Mouse (Mus musculus): Measurements from ENCODE around the gene Gpr33.

The Gpr33 gene

DNA sequence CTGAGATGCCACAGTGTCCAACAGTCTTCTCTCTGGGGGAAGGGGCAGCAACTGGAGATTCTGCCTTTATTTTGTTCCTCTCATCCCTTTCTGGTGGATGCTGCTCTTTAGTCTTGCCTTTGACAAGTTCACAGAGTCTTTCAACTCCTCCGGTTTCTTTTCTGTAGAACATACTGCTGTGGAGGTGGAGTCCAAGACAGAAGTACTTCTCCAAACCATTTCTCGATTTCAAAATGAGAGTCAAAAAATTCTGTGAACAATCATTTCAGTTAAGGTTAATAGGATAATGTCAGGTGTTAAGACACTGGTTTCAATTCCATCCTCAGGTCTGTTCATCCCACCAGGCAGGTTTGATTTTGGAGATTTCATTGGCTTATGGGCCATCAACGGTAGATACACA lies at the start of gene Gpr33:
Gene Gpr33 (minus strand): TSS at position 101 of the 400 bp plus-strand sequence.
- DNase-seq, result no peak

DNA sequence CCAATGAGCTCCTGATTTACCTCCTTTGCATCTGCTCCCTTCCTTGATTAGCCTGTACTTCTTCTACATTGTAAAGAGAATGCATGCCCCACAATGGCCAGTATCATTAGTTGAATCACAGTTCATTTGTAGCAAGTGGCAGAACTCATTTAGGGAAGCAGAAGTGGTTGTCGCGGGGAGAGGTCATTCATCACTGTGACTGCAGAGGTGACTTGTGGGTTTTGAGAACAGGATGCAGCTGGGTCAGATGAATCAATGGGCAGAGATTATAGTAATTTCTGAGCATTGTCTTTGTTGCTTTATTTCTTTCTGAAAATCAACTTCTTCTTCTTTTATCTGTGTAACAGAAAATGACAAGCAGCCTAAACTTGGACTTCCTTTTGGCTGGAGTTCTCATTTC lies 21.5 kb upstream of the Gpr33 start:
- DNase-seq, result no peak

DNA sequence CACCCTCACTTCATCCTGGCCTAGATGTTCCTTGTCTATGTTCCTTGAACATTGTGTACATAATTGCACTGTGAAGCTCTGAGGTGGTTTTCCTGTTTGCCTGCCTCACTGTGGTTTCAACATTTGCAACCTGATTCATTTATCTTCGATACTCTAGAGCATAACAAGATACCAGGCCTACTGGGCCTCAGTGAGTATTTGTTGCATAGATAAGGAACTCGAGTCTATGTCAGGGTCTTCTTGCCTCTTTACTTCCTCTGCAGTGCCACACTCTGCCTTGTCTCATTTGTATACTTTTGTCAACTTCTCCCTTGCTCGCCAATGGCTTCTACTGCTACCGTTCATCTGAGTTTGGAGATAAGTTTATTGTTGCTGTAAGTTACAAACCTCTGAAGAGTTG lies 18.5 kb upstream of the Gpr33 start:
- DNase-seq, result no peak

DNA sequence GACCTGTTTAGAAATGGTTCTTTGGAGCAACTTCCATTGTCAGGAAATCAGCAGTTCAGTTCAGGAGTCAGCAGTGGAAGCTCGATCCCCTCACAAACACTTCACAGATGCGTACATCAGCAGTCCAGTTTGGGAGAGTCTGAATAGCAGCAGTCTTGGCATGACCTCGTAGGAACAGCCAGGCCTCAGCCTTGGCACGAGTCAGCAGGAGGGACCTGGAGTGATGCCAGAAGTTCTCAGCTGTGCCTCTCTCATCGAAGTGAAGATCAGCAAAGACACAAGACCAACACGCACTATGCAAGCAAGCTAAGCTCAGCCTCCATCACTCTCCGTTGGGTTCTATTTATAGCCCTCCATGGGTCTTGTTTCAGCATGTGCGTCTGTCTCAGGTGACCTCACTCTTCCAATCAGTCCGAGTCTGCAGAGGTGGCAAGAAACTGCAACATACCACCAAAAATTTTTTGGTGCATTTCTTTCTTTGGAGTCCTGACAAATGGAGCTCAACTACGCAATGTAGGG lies 15.0 kb upstream of the Gpr33 start:
- DNase-seq, result no peak

DNA sequence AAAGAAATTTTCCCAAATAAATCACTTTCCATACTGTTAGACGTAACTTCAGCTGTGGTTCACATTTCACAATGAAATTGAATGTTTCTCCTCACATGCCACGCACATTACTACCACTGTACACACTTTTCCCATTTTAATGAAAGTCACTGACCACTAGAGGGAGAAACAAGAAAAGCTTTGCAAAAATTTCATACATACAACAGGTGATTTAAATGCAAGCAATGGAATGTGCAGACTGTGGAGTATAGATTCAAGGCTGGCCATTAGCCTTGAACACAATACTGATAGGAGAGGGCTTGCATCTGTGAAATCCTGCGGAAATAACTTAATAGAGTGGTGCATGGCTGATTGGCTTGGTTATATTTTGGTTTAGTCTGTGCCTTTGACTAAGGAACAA lies 10.5 kb upstream of the Gpr33 start:
- DNase-seq, result no peak

DNA sequence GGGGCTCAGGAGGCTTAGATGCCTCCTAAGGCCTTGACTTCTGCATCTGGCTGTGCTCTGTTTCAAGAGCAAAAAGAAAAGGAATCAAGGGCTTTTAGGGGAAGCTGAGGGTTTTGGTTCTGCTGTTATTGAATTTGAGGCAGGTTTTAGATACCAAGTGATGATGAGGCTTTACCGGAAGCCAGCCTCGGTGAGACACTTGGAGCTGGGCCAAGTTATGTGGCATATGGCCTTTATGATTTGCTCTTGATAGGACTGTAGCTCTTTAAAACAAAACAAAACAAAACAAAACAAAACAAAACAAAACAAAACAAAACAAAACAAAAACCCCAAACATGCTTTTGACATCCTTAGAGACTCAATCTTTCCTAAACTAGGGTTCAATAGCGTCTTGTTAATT lies 7.1 kb upstream of the Gpr33 start:
- DNase-seq, result no peak

DNA sequence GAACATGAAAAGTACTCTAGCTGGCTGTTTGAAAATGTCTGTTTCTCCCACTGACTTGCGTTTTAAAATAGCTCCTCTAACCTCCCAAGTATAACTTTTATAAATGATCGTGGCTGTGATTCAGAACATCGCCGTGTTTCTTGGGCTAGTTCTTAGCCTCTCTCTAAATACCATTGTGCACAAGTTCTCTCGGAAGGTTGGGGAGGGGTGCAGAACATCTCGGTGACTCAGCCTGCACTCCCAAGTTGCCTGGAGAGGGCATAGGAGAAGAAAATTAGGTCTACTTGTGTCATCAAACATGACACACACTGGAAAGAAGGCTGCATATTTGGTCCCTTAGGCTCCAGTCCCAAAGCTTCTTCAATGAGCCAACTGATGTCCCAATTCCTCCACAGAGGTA lies 4.4 kb upstream of the Gpr33 start:
- no peak for DNase-seq

DNA sequence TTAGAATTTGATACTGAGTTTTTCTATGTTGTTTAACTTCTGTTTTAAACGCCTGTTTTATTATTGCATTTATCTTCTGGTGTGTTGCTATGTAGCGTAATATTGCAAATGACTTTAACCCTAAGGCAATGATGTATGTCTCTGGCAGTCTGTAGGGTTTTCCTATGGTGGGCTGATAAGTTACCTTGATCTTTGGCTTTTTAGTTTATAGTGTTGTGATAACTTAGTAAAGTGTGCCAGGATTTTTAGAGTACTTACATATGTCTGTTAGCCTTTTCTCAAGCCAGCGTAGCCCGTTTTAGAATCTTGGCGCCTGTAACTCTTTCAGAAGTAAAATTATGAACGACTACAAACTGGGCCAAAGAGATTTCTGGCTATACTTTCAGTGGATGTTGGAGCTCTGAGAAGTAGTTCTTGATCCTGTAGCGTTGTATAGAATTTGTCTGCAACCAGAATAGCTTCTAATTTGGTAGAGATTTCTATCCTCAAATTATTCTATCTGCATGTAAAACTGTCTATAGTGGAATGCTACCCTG lies 13.3 kb downstream of the Gpr33 start:
- DNase-seq, result no peak

DNA sequence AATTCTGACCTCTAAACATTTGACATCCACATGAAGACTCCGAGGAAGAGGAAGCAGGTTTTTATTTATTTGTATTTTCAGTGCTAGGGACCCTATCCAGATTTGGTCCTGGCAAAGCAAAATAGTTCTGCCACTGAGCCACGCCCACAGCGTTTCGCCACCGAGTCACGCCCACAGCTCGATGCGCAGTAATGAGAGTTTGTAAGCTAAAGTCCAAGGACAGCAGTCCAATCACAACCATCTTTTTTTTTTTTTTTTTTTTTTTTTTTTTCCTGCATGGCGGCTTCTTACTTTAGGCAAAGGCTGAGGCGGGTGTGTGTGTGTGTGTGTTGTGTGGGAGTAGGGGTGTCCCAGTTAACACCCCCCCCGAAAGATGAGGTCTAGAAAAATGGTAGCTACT lies 13.8 kb downstream of the Gpr33 start:
- no peak for DNase-seq

DNA sequence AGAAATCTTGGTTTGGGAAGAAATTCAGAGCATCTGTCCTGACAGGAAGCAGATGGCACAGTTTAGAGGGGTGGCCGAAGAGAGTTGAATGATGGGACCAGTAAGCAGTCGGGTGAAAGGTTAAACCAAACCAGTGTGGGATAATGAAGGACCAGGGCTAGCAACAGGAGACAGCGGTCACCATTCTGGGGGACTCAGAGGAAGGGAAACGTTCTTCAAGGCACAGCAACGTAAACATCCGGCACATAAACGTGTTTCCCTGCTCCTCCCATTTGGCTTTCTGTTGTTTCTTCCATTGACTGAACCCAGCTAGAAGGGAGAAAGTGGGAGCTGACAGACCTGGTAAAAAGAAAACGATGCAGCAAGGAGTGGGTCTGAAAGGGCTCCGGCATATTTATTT lies 14.6 kb downstream of the Gpr33 start:
- no peak for DNase-seq

DNA sequence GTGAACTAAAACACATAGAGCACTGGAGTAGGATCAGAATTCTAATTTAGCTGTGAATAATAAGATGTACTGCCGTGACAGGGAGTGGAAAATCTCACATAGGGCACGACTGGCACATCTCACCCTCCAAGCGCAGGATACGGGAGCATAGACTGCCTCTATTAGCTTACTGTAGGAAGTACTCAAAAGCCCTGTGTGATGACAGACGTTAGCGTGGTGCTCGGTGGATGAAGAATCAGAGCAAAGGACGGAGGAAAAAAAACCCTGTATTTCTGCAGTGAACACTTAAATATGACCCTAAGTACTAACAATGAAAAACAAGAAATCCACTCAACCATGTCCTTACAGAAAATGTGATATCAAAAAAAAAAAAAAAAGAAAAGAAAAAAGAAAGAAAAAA lies 15.7 kb downstream of the Gpr33 start:
- DNase-seq, result no peak

DNA sequence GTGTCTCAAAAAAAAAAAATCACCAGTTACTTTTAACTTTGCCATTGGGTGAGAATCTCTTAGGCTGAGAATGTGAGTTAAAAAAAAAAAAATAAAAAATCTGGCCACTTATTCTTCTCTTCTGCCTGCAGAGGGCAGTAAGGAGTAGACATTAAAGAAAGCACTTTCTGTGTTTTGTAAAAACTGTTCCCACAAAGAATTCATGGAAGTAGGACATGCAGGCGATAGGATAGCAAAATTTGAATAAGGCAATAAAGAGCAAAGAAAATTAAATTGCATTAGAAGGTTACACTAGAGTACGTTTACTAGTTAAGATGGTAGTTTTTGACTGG lies 17.3 kb downstream of the Gpr33 start:
- no peak for DNase-seq

DNA sequence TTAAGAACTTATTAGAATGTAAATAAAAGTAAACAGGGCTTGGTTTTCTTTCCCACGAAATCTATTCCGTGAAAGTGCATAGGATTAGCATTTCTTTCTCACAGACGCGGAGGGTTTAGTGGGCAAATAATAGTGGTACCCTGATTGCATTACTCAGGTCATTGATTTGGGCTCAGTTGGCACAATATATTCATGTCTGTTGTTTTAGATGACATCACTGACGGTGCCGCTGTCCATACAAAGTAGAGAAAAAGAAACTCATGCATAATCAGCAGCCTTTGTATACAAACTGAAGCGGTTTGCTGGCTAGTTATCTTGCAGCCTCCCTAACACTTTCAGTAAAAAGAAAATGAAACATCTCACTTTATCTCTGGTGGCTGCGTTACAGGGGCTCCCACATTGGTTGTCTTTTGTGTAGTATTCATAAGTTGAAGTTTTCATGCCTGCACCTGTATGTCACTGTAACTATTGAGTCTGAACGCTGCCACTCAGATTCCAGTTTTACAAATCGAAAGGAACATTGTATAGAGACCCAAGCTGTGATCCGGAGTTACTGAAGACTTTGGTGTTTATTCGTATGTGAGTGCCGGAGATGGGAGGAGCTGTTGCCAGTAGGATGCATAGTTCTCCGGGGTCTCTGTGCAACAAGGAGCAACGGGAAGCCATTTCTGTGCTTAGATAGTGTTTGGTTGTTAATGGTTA lies 17.8 kb downstream of the Gpr33 start:
- no peak for DNase-seq

DNA sequence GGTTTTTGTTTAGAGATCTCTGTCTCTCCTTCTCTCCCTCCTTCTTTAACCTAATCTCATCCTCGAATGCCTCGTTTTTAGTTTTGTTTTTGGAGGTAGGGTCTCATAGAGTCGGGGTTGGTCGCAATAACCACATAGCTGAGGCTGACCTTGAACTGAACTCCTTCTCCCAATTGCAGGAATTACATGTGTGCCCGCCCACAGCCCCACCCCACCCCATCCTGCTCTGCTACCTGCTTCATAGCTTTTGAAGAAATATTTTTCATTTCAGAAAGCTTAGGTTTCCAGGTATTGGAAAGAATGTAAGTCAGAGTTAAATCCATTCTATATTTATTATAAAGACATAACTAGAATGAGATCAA lies 21.2 kb downstream of the Gpr33 start:
- DNase-seq, result no peak

DNA sequence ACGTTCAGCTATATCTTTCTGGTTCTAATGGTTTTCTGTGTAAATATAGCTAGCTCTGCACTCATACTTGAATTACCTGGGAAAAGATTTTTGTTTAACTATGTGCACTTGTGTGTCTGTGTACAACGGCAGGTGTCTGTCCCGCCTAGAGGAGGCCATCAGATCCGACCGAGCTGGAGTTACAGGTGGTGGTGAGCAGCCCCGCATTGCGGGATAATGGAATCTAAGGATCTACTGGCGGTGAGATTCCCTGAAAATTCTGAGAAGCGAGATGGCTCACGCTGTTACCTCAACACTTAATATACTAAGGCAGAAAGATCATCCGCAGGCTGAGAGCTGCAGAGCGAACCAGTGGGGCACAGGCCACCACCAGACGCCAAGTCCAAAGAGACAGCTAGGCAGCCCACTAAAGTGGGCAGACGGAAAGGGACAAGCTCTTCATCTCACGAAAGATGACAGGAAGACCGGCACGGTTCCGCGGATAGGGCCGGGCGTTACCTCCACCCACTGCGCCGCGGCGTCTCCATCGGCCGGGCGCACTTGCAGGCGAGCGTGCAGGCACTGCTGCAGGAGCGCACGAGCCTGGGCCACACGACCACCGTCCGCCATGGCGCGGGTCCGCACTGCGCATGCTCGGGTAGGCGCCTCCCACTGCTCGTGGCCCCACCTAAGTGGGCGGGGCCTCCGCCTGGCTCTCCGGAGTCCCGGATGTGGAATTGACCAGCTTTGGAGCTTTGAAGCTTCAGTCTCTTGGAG lies 21.8 kb downstream of the Gpr33 start, which contains the start of gene Dtd2:
Gene Dtd2 (minus strand): TSS at position 625 of the 756 bp plus-strand sequence.
- DNase-seq, result peak; percentile 87

DNA sequence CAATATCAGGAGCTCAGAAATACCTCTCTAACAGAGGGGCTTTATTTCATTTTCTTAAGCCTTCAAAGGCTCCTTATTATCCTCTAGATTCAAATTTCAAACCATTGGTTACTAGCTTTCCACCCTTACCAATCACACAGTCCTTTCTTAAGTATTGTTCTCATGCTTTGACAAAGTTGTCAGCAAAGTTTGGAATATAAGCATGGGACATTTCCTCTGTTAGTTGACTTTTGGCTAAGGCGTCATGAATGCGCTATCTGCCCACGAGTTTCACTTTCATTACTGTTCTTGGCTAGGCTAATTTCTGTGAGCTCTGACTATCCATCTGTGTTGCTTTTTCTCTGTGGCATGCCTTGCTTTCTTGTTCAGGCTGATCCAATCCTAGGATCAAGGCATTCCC lies 25.1 kb downstream of the Gpr33 start:
- no peak for DNase-seq

DNA sequence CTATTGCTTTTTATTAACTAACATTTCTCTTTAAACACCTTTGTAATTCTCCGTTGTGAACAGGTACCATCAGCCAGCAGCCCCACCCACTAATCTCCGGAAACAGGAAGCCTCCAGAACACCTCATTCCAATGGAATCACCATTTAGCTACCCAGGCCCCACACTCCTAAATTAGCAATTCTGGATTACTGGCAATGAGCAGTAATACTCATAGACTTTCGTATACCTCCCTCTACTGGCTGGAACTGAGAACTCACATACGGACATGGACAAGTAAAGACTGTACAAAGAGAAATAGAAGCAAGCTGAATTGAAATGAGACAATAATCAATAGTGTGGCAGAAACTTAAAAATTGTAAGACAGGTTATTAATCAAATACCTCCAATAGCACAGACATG lies 26.3 kb downstream of the Gpr33 start:
- peak; percentile 40 for DNase-seq

DNA sequence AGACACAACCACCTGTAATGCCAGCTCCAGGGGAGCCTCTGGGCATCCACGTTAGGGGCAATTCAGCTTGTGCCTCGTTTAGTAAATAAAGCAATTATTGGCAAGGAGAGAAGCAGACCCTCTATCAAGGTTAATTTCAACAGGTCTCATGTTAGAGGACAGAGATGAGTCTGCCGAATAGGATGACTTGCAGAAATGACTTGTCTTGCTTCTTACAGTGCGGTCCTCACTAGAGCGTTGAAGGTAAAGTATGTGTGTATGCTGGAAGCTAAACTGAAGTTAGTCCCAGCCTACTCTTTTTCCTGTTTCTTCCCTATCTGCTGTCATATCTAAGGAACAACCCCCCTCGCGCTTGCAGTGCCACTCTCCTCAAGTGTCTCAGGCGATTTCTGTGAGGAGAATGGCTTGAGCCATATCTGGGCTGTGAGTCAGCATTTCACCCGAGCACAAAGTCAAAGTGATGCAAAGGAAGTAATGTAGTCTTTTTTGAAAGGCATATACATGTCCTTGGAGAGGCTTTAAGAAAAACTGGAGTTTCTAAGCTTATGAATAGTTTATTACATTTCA lies 29.4 kb downstream of the Gpr33 start:
- DNase-seq, result no peak

DNA sequence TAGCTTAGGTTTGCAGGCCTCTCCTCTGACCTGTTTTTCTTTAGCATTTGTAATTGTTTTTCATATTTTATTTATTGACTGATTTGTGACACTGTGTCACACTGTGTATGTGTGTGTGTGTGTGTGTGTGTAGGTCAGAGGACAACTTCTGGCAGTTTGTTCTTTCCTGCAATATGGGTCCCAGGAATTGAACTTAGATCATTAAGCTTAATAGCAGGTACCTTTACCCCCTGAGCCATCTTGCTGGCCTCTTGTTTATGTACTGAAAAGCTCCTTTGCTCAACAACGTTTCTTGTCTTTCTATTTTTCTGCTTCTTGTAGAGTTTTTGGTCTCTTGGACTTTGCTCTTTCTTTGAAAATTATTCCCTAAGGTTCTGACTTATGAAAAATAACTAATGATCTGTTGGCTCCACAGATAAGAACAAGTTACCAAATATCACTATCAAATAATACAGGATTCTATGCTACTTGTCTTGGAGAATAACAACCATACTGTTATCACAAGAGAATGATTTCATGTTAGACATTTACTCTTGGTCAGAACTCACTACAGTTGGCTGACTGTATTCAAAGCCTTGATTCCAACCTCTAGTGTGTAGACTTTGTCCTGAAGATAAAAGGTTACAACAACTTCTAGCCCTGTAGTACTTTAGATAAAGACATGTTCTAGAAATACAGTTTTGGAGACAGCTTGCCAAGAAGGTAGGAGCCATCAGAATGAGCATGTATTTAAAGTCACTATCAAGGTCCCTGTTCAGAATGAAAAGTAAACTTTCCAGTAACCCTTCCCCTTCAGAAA lies 31.9 kb downstream of the Gpr33 start:
- DNase-seq, result no peak

DNA sequence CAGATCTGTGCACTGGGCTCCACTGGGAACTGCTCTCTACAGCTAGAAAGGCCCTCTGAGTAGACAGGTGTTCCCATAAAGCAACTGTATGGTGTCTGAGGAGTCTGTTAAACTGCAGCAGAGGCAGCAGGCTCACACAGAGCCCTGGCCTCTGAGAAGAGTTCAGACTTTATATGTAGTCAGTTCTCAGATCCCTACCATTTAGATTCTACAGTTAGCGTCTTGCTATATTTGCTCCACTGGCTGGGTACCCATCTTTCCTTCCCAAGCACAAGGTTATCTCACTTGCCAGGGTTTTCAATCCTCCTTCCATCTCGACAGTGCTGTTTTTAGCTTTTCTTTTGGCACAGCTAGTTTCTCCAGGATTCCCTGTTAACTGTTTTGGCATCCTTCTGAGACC lies 37.2 kb downstream of the Gpr33 start:
- DNase-seq, result no peak

DNA sequence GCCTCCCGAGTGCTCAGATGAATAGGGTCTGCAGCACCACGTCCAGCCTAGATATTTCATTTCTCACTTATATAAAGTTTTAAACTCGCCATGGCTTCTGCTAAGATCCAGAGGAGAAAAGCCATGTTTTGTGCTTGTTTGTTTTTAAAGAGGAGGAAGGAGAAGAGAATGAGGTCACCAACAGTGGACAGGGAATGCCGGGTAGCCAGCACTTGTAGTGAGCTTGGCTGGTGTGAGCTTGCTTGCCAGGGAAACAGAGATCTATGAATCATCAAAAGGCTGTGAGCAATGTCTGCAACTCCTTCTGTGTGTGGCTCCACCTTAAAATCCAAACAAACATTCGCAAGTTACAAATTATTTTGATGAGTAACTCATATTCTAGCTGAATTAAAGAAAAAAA lies 39.3 kb downstream of the Gpr33 start:
- DNase-seq, result no peak

DNA sequence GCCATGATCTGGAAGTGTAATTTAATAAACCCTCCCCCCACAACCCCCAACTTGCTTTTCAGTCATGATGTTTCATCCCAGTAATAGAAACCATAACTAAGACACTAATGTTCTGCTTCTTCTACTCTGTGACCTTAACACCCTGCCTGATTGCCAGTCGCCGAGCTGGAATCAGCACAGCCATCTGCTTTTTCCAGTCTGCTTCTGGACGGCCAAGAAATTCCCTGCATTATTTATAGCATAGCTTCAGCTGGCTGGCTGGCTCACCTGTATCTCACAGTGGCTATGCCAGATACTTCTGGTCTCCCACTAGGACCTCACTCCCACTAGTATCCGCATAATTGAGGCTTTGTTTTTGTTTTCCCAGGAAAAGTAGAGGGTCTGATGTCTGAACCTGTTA lies 42.0 kb downstream of the Gpr33 start:
- DNase-seq, result no peak

DNA sequence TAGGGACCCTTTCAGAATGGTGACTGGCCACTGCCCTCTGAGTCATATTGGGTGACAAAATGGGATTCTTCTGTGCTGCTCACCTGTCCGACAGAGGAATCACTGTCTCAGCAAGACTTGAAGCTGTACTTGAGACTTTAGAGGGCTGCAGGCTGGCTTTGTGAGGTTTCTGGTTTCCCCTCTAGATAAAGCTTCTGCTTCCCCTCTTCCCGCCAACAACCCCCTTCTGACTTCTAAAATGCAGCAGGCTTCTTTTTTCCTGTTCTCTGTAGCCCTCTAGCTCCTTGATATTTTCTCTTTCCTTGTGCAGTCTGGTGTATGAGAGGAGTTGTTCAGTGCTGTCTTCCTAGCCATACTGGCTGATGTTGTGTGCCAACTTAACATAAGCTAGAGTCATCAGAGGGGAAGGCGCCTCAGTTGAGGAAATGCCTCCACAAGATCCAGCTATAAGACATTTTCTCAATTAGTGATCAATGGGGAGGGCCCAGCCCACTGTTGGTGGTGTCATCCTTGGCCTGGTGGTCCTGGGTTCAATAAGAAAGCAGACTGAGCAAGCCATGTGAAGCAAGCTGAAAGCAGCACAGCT lies 42.6 kb downstream of the Gpr33 start:
- DNase-seq, result no peak

All from kidney, adult 11 months (tissue).